Mouse (Mus musculus): ENCODE measurements around the gene Olfr1095. TPM values are rescaled to one million over a fixed set of nuclear protein-coding genes. Genes with fewer than 3 reads are reported as not detected.

The Olfr1095 gene
- polyA plus RNA-seq (2012; ENCODE audit: low replicate concordance): not detected in 2 replicates

GRCm38 (mm10) chr2:86851596-86851995, at the start of gene Olfr1095:
Gene Olfr1095 (minus strand): TSS chr2:86851696.

GRCm38 (mm10) chr2:86892116-86892515, 40.6 kb upstream of the Olfr1095 start, which contains the start of gene Olfr1097:
Gene Olfr1097 (minus strand): TSS chr2:86892216.

GRCm38 (mm10) chr2:86874702-86875101, 23.2 kb upstream of the Olfr1095 start, which contains the start of gene Gm13723:
Gene Gm13723 (minus strand): TSS chr2:86874802.

GRCm38 (mm10) chr2:86824363-86824762, 27.1 kb downstream of the Olfr1095 start, which contains the start of gene Olfr1094:
Gene Olfr1094 (plus strand): TSS chr2:86824663.

GRCm38 (mm10) chr2:86809918-86810317, 41.6 kb downstream of the Olfr1095 start, which contains the start of gene Olfr141:
Gene Olfr141 (minus strand): TSS chr2:86810018.

Other genes with a start within 250 kb of the Olfr1095 start
- not detected in 2 replicates for gene Olfr1084, start 212.0 kb downstream of the Olfr1095 start, polyA plus RNA-seq (2012; ENCODE audit: low replicate concordance)
- not detected in 2 replicates for gene Olfr1085, start 189.7 kb downstream of the Olfr1095 start, polyA plus RNA-seq (2012; ENCODE audit: low replicate concordance)
- not detected in 2 replicates for gene Olfr1086, start 171.6 kb downstream of the Olfr1095 start, polyA plus RNA-seq (2012; ENCODE audit: low replicate concordance)
- gene Olfr1087, start 153.3 kb downstream of the Olfr1095 start, polyA plus RNA-seq (2012; ENCODE audit: low replicate concordance): 0.05 TPM in 1 of 2 replicates, not detected in the other
- not detected in 2 replicates for gene Olfr1089, start 118.0 kb downstream of the Olfr1095 start, polyA plus RNA-seq (2012; ENCODE audit: low replicate concordance)
- gene Olfr1090, start 92.7 kb downstream of the Olfr1095 start, polyA plus RNA-seq (2012; ENCODE audit: low replicate concordance): not detected in 2 replicates
- gene Olfr1093, start 69.2 kb downstream of the Olfr1095 start, polyA plus RNA-seq (2012; ENCODE audit: low replicate concordance): not detected in 2 replicates
- not detected in 2 replicates for gene Olfr141, start 41.7 kb downstream of the Olfr1095 start, polyA plus RNA-seq (2012; ENCODE audit: low replicate concordance)
- not detected in 2 replicates for gene Olfr1094, start 27.0 kb downstream of the Olfr1095 start, polyA plus RNA-seq (2012; ENCODE audit: low replicate concordance)
- not detected in 2 replicates for gene Gm13723, start 23.1 kb upstream of the Olfr1095 start, polyA plus RNA-seq (2012; ENCODE audit: low replicate concordance)
- gene Olfr1097, start 40.5 kb upstream of the Olfr1095 start, polyA plus RNA-seq (2012; ENCODE audit: low replicate concordance): not detected in 2 replicates
- gene Olfr1098, start 72.8 kb upstream of the Olfr1095 start, polyA plus RNA-seq (2012; ENCODE audit: low replicate concordance): not detected in 2 replicates
- gene Olfr1099, start 109.0 kb upstream of the Olfr1095 start, polyA plus RNA-seq (2012; ENCODE audit: low replicate concordance): not detected in 2 replicates
- not detected in 2 replicates for gene Olfr1100, start 128.3 kb upstream of the Olfr1095 start, polyA plus RNA-seq (2012; ENCODE audit: low replicate concordance)
- gene Olfr1101, start 139.5 kb upstream of the Olfr1095 start, polyA plus RNA-seq (2012; ENCODE audit: low replicate concordance): not detected in 2 replicates
- gene Olfr1102, start 146.7 kb upstream of the Olfr1095 start, polyA plus RNA-seq (2012; ENCODE audit: low replicate concordance): not detected in 2 replicates
- gene Olfr1104, start 175.4 kb upstream of the Olfr1095 start, polyA plus RNA-seq (2012; ENCODE audit: low replicate concordance): not detected in 2 replicates
- gene Olfr1105, start 184.8 kb upstream of the Olfr1095 start, polyA plus RNA-seq (2012; ENCODE audit: low replicate concordance): not detected in 2 replicates
- not detected in 2 replicates for gene Olfr1106, start 200.6 kb upstream of the Olfr1095 start, polyA plus RNA-seq (2012; ENCODE audit: low replicate concordance)
- not detected in 2 replicates for gene Olfr1107, start 224.1 kb upstream of the Olfr1095 start, polyA plus RNA-seq (2012; ENCODE audit: low replicate concordance)
- not detected in 2 replicates for gene Olfr1109, start 244.3 kb upstream of the Olfr1095 start, polyA plus RNA-seq (2012; ENCODE audit: low replicate concordance)